Comparison of ENCODE assay signal across 9 mouse cellular contexts in the genomic region with DNA sequence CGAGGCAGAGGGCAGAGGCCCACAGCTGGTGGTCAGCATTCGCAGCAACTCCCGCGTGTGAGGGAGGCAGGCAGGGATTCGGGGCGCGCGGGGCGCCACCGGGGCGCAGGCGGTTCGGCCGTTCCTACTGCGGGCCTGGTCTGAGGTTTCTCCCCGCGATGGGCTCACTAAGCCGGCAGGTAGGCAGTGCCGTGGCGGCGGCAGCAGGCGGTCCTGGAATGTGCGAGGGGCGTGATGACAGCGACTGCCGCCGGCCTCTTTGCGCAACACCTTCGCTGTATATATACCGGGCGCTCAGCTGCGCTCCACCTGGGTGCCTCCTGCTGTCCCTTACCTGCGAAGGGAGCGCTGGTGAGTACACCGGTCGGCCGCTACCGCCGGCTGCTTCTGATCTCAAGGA. TPM values are rescaled to one million over a fixed set of nuclear protein-coding genes. Genes with fewer than 3 reads are reported as not detected.
A peak's percentile ranks its signal among the peaks of the same experiment; 100 is the strongest.
DNase-seq lines count a peak whose midpoint lies in the region; ATAC-seq and TF ChIP-seq lines count a peak whose summit lies in the region.
"Had no signal": no experiment of that assay in that cellular context is flagged by ENCODE, and none has a peak within 500 bp of the region (broad histone marks: within the 10 kb centered on the region; RNA-seq: fewer than 3 reads in every experiment).

No protein-coding gene starts in this region.

- TF ChIP-seq EP300 in heart, postnatal 0 days (IDR thresholded peaks at IDR 0.05; ENCODE audit: low read depth): no peak

- no peak for TF ChIP-seq CTCF in heart, postnatal 0 days (IDR thresholded peaks at IDR 0.05; ENCODE audit: low read depth)

- peak overlapping the region; percentile 22 for H3K4me3 ChIP-seq in heart, postnatal 0 days (ENCODE audit: low read depth, low read length)
- peak overlapping the region; percentile 33 for H3K4me3 ChIP-seq in forebrain, embryonic 13.5 days

- no peaks in the 10 kb centered on the region for H3K9me3 ChIP-seq in heart, postnatal 0 days (replicated peaks; ENCODE audit: control insufficient read depth, low read length)
- H3K9me3 ChIP-seq in forebrain, embryonic 13.5 days (replicated peaks): no peaks in the 10 kb centered on the region

- H3K9ac ChIP-seq in heart, postnatal 0 days (replicated peaks; ENCODE audit: low read depth, low read length): no peak overlapping the region
- H3K9ac ChIP-seq in forebrain, embryonic 13.5 days: peak overlapping the region; percentile 52; the same call in 1 of the 2 replicates

- no peak for DNase-seq in heart, postnatal 0 days (ENCODE audit: low spot score)
- no peak for DNase-seq in heart, adult 9 months (ENCODE audit: low spot score in 2 of 2)
- DNase-seq in kidney, postnatal 10 days: peak; percentile 54
- peak; percentile 76 for DNase-seq in lung, postnatal 25 days (ENCODE audit: low spot score)
- DNase-seq in B cell, adult 2 months: no peak
- DNase-seq in gastrocnemius, postnatal 25 days: no peak
- no peak for DNase-seq in gastrocnemius, postnatal 14 days

- peak overlapping the region; percentile 39 for H3K4me2 ChIP-seq in heart, postnatal 0 days (ENCODE audit: low read depth, low read length)
- peak overlapping the region; percentile 66 for H3K4me2 ChIP-seq in forebrain, embryonic 13.5 days

- WGBS in heart, postnatal 0 days: under 1% methylated on average over 39 of the region's 39 CpGs
- 1% methylated on average over 39 of the region's 39 CpGs for WGBS in forebrain, embryonic 13.5 days

- H3K27me3 ChIP-seq in heart, postnatal 0 days (ENCODE audit: control insufficient read depth, insufficient read depth, low read length): peaks cover 26% of the 10 kb centered on the region
- peaks cover 29% of the 10 kb centered on the region for H3K27me3 ChIP-seq in forebrain, embryonic 13.5 days
- H3K27me3 ChIP-seq: Patski had no signal

- no peaks in the 10 kb centered on the region for H3K36me3 ChIP-seq in heart, postnatal 0 days (replicated peaks; ENCODE audit: control insufficient read depth, insufficient read depth, low read length)
- no peaks in the 10 kb centered on the region for H3K36me3 ChIP-seq in forebrain, embryonic 13.5 days (ENCODE audit: poor library complexity, severe bottlenecking)

- no peak for ATAC-seq in heart, postnatal 0 days (ENCODE audit: insufficient read depth, low read depth)
- peak; percentile 53; the same call in 1 of the 2 replicates for ATAC-seq in forebrain, embryonic 13.5 days
- ATAC-seq: Patski had no signal

- H3K4me1 ChIP-seq in heart, postnatal 0 days (ENCODE audit: control insufficient read depth, insufficient read depth): no peaks in the 10 kb centered on the region
- peaks cover 10% of the 10 kb centered on the region for H3K4me1 ChIP-seq in forebrain, embryonic 13.5 days

- intact Hi-C loops in gastrocnemius, postnatal 14 days (cut with DNase I; ENCODE audit: low total_unique reads): no loop called here

- no peak overlapping the region for H3K27ac ChIP-seq in heart, postnatal 0 days (ENCODE audit: low read depth)
- H3K27ac ChIP-seq in forebrain, embryonic 13.5 days: no peak overlapping the region

RNA-seq across cellular contexts. Expression of a gene that starts 11.2 kb away (rescaled TPM):
- total RNA-seq in heart, postnatal 0 days (2014; rRNA removed; ENCODE audit: low replicate concordance): 0.19 and 2.9 TPM in 2 replicates
- 0.34 TPM in 1 of 2 replicates, not detected in the other for polyA plus RNA-seq in heart, postnatal 0 days (2015; fragmentation: Nextera tagmentation; extraction: Ambion mirVana)
- polyA plus RNA-seq in forebrain, embryonic 13.5 days (2015; fragmentation: Nextera tagmentation; extraction: Ambion mirVana): not detected in 2 replicates
- not detected for total RNA-seq in gastrocnemius, postnatal 25 days (2021)
- total RNA-seq in gastrocnemius, postnatal 14 days (2021): not detected

Comparison
In these comparisons a context has a peak if more than half of its experiments do, and no peak if none do; other contexts are left out.
1. DNase-seq: peak in kidney, postnatal 10 days (single experiment) and lung, postnatal 25 days (single experiment); none in heart, postnatal 0 days (single experiment), heart, adult 9 months (0 of 2), B cell, adult 2 months (0 of 2), gastrocnemius, postnatal 25 days (single experiment) and gastrocnemius, postnatal 14 days (single experiment).